Mouse (Mus musculus) liver, adult 2 months (tissue): Measurements from ENCODE around the gene Pla2g2d. TPM values are rescaled to one million over a fixed set of nuclear protein-coding genes. Genes with fewer than 3 reads are reported as not detected.
"Not testable (repeated sequence)": the region's sequence is repeated elsewhere in the genome, so short reads cannot be mapped to it uniquely, and the experiment has no call there.

Source experiments
- DNase-seq: peaks from one replicate; pipeline ENCODE4 v3.0.0-alpha.2; 2011; ENCODE audit warnings: low read depth, low spot score; ENCODE audit errors: extremely low read depth
- H3K27ac ChIP-seq: fragments of 200-500 bp; replicated peaks from 2 replicates; pipeline ENCODE4 v1.5.1; 2012; ENCODE audit warnings: low read depth, mild to moderate bottlenecking, control low read depth, inconsistent platforms, low read length; ENCODE audit not compliant: insufficient read depth
- H3K27me3 ChIP-seq: fragments of 200-500 bp; 2 replicates; pipeline ENCODE4 v1.6.1; 2012; ENCODE audit warnings: mild to moderate bottlenecking, moderate library complexity, low read length, inconsistent platforms; ENCODE audit not compliant: control insufficient read depth, insufficient read depth
- H3K36me3 ChIP-seq: fragments of 200-500 bp; 2 replicates; pipeline ENCODE4 v1.6.1; 2012; ENCODE audit warnings: low read length, inconsistent platforms; ENCODE audit not compliant: control insufficient read depth, insufficient read depth
- H3K4me1 ChIP-seq: fragments of 200-500 bp; 2 replicates; pipeline ENCODE4 v1.6.1; 2011; ENCODE audit warnings: low read length; ENCODE audit not compliant: control insufficient read depth, insufficient read depth
- H3K4me3 ChIP-seq: fragments of 200-500 bp; 2 replicates; pipeline ENCODE4 v1.5.1; 2011; ENCODE audit warnings: low read depth, mild to moderate bottlenecking, control low read depth, low read length, moderate library complexity; ENCODE audit not compliant: insufficient read depth
- H3K79me2 ChIP-seq: fragments of 200-500 bp; 2 replicates; pipeline ENCODE4 v1.6.1; 2012; ENCODE audit warnings: inconsistent platforms, mild to moderate bottlenecking, low read length, moderate library complexity; ENCODE audit not compliant: control insufficient read depth, insufficient read depth
- H3K9ac ChIP-seq: fragments of 200-500 bp; 2 replicates; pipeline ENCODE4 v1.6.1; 2012; ENCODE audit warnings: low read depth, mild to moderate bottlenecking, control low read depth, inconsistent platforms, low read length
- CTCF ChIP-seq: fragments of 200-500 bp; IDR thresholded peaks from 2 replicates; pipeline ENCODE4 v1.5.1; 2011; ENCODE audit warnings: low read depth, low read length, control low read depth
- POLR2A ChIP-seq: fragments of 200-500 bp; IDR thresholded peaks from 2 replicates; pipeline ENCODE4 v1.6.1; 2011; ENCODE audit warnings: low read length, control low read depth; ENCODE audit not compliant: insufficient read depth; ENCODE audit errors: extremely low read depth
- WGBS: fragments of 180-500 bp; shearing (Covaris S2); methylation state at CpG from one replicate; pipeline ENCODE4 v1.1.7; 2018; 5-methylcytosine and 5-hydroxymethylcytosine counted together
- polyA plus RNA-seq: library from polyadenylated mRNA; depleted of rRNA; stranded (reverse); fragments of >200 nt; gene quantifications from 2 replicates; pipeline ENCODE4 v1.2.3, GENCODE M21; 2012
- total RNA-seq: library from RNA; depleted of rRNA; stranded (reverse); fragments of >200 nt; gene quantifications from 2 replicates; pipeline ENCODE4 v1.2.3, GENCODE M21; 2014

Pla2g2d gene
- total and polyA plus RNA-seq, 2 experiments, result not detected

- no peak for DNase-seq
- 87% methylated on average over 8 of the region's 8 CpGs for WGBS
- Histone ChIP-seq H3K27ac (no peak overlapping the region), H3K79me2 (no peaks in the 10 kb centered on the region), H3K4me3 (no peak overlapping the region), H3K9ac (no peak overlapping the region), H3K4me1 (no peaks in the 10 kb centered on the region), H3K27me3 (no peaks in the 10 kb centered on the region), H3K36me3 (no peaks in the 10 kb centered on the region)
- no peak for TF ChIP-seq CTCF
- no peak for TF ChIP-seq POLR2A
These were observed 30.6 kb downstream of the Pla2g2d start for GRCm38 (mm10) chr4:138806160-138806559.

DNA sequence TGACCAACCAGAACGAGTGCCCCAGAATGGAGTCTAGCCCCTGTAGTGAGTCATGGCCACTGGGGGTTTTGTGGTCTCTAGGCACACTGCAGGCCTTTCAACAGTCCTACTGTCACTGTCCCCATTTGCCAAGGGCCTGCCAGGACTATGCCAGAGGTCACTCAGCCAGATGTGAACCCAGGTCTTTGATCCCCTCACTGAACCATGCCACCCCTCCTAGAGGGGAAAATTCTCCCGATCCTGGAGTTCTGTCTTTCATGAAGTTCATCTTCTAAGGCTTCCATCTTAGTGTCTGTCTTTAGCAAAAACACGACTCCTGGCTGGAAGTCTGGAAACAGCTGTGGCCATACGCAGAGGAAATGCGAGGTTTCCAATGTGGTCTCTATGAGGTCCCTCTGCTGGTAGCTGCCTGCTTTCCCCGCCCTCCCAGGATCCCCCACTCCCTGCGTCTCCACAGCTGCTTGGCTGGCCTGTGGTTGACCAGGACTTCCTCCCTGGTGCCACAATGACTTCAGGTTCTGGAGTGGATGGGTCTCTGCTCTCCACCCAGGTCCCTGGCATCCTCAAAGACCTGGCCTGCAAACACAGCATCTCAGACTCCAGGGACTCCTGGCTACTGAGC, 31.5 kb downstream of the Pla2g2d start:
- Histone ChIP-seq H3K4me3 (no peak overlapping the region), H3K27ac (no peak overlapping the region), H3K79me2 (no peaks in the 10 kb centered on the region), H3K36me3 (no peaks in the 10 kb centered on the region), H3K27me3 (no peaks in the 10 kb centered on the region), H3K9ac (no peak overlapping the region), H3K4me1 (no peaks in the 10 kb centered on the region)
- DNase-seq, result no peak
- 81% methylated on average over 7 of the region's 7 CpGs for WGBS
- no peak for TF ChIP-seq CTCF
- TF ChIP-seq POLR2A, result no peak

- Histone ChIP-seq H3K79me2 (no peaks in the 10 kb centered on the region), H3K4me3 (no peak overlapping the region), H3K27me3 (no peaks in the 10 kb centered on the region), H3K9ac (no peak overlapping the region), H3K4me1 (no peaks in the 10 kb centered on the region), H3K27ac (no peak overlapping the region), H3K36me3 (no peaks in the 10 kb centered on the region)
- no peak for DNase-seq
- WGBS, result 89% methylated on average over 9 of the region's 9 CpGs
- TF ChIP-seq POLR2A (no peak), CTCF (no peak)
These were observed 40.6 kb downstream of the Pla2g2d start for GRCm38 (mm10) chr4:138816166-138816565.

- Histone ChIP-seq H3K27me3 (no peaks in the 10 kb centered on the region), H3K36me3 (no peaks in the 10 kb centered on the region), H3K27ac (no peak overlapping the region), H3K4me3 (no peak overlapping the region), H3K79me2 (no peaks in the 10 kb centered on the region), H3K9ac (no peak overlapping the region), H3K4me1 (no peaks in the 10 kb centered on the region)
- no peak for DNase-seq
- TF ChIP-seq POLR2A, result no peak
- no peak for TF ChIP-seq CTCF
- WGBS, result 66% methylated on average over 6 of the region's 6 CpGs
These were observed 42.2 kb downstream of the Pla2g2d start for GRCm38 (mm10) chr4:138817736-138818135.

DNA sequence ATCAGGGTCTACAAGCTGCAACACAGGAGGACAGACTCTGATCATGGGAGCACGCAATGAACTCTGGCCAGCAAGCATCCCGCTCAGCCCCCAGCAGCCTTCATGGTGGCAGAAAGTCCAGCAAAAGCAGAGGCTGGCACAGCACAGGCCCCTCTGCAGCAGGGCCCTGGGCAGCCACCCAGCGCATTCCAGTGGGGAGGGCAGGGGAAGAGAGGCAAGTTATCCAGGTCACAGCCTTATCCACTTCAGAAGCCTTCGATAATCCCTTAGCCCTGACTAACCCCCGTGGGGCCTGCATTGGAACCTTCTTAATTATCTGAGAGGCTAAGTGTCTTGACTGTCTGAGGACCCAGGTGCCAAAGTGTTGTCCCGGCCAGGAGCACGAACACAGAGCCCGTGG, 43.6 kb downstream of the Pla2g2d start:
- no peak overlapping the region for H3K9ac ChIP-seq
- H3K36me3 ChIP-seq, result no peaks in the 10 kb centered on the region
- TF ChIP-seq POLR2A (no peak), CTCF (no peak)
- H3K27ac ChIP-seq, result no peak overlapping the region
- no peak for DNase-seq
- no peak overlapping the region for H3K4me3 ChIP-seq
- no peaks in the 10 kb centered on the region for H3K79me2 ChIP-seq
- H3K4me1 ChIP-seq, result no peaks in the 10 kb centered on the region
- no peaks in the 10 kb centered on the region for H3K27me3 ChIP-seq
- WGBS, result 50% methylated on average over 8 of the region's 8 CpGs

- H3K27ac ChIP-seq, result no peak overlapping the region
- 85% methylated on average over 2 of the region's 2 CpGs for WGBS
- no peaks in the 10 kb centered on the region for H3K27me3 ChIP-seq
- H3K9ac ChIP-seq, result no peak overlapping the region
- H3K36me3 ChIP-seq, result no peaks in the 10 kb centered on the region
- no peaks in the 10 kb centered on the region for H3K79me2 ChIP-seq
- H3K4me3 ChIP-seq, result no peak overlapping the region
- TF ChIP-seq CTCF (no peak), POLR2A (no peak)
- H3K4me1 ChIP-seq, result no peaks in the 10 kb centered on the region
- no peak for DNase-seq
These were observed 45.5 kb downstream of the Pla2g2d start for GRCm38 (mm10) chr4:138821036-138821435.

GRCm38 (mm10) chr4:138824161-138824560, 48.6 kb downstream of the Pla2g2d start:
- DNase-seq, H3K4me1 ChIP-seq, H3K79me2 ChIP-seq, H3K27me3 ChIP-seq, H3K36me3 ChIP-seq, H3K27ac ChIP-seq, H3K9ac ChIP-seq, H3K4me3 ChIP-seq: not testable (repeated sequence)
- 75% methylated on average over 2 of the region's 2 CpGs for WGBS
